Mouse (Mus musculus): ENCODE measurements around the gene Tmem237.

DNA sequence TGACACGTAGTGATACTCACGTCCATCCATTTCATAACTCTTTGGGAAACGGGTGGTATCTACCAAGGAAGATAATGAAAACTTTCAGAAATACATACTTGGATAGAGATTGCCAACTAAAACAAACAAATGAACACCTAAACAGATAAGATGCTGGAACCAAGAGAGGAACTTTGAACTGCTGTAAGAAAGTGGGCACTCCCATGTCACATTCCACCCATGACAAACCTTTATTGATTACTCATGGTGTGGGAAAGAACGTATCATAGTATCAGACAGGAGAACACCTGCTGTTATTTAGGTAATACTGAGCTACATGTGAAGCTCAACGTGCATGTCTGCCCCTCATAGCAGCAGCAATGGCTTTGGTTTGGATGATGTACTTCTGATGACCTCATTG is 5.3 kb upstream of the Tmem237 start:
- TF ChIP-seq CTCF (IDR thresholded peaks at IDR 0.05; ENCODE audit: extremely low read depth, insufficient read length, insufficient replicate concordance, low read depth, low read length) (no peak), POLR2A (IDR thresholded peaks at IDR 0.05; ENCODE audit: low read depth, low read length) (no peak)

Data from small intestine, adult 2 months (tissue).